Mouse (Mus musculus) spleen, postnatal 4 days (tissue): ENCODE data around the gene Paxbp1.
A peak's percentile ranks its signal among the peaks of the same experiment; 100 is the strongest.

ENCODE experiments used
- DNase-seq, 2 experiments: peaks; one replicate each; pipeline ENCODE4 v3.0.0; 2022; ENCODE audit warnings: low spot score in 2 of 2

Gene Paxbp1

GRCm38 (mm10) chr16:91055150-91055549 lies 10.8 kb upstream of the Paxbp1 start:
- DNase-seq = no peak

- no peak for DNase-seq
These were observed 9.3 kb upstream of the Paxbp1 start for GRCm38 (mm10) chr16:91053599-91053998.

DNA sequence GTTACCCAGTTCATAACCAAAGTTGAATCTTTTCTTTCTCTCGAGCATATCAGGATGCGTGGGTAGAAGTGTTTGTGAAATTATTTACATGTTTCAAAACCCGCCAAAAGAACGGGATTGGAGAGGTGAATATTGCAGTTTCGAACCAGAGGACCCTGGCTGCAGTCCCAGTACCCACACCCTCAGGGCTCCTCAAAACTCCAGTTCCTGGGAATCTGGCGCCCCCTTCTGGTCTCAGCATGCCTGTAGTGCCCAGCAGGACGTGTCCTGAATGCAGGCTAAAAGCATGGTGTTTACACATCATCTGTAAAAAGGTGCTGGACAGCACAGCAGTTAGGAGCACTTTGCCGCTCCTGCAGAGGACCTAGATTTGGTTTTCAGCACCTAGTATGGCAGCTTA lies 1.2 kb upstream of the Paxbp1 start:
- DNase-seq = peak; percentile 58 to 80

GRCm38 (mm10) chr16:91043461-91044248 lies 688 bp downstream of the Paxbp1 start:
- DNase-seq = peak; percentile 54 to 86

GRCm38 (mm10) chr16:91042640-91043039 lies 1.7 kb downstream of the Paxbp1 start:
- DNase-seq = no peak

DNA sequence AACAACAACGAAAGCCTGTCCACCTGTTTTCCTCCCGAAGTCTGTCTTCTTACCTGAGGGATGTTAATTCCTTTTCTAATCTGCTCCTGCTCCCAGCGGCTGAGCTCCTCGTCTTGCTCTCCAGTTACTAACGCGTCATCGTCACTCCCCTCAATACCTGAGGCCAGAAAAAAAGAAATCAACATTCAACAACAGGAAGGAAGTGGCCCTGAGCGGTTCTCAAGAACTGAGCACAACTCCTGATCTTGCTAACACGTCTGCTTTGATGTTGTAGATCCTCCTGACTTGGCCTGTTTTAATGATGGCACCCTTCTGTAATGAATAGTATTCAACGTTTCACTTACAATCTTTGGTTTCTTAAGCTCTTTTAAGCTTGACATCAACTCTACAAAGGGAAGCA lies 8.5 kb downstream of the Paxbp1 start:
- no peak for DNase-seq

DNA sequence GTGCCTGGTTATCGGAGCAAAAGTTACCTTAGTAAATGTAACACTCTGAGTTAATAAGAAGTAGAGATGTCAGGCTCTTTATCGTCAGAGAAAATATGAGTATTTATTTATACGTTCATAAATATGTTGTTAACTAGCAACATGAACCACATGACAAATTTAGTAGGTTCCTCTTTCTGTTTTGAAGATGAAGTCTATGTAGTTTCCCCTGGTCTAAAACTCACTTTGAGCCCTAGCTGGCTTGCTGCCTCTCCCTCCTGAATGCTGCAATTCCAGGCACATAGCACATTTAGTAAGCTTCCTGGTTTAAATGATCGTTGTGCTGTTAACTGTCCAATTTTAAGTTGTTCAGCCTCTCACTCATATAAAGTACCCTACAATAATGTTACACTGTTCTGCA lies 13.6 kb downstream of the Paxbp1 start:
- DNase-seq = no peak

DNA sequence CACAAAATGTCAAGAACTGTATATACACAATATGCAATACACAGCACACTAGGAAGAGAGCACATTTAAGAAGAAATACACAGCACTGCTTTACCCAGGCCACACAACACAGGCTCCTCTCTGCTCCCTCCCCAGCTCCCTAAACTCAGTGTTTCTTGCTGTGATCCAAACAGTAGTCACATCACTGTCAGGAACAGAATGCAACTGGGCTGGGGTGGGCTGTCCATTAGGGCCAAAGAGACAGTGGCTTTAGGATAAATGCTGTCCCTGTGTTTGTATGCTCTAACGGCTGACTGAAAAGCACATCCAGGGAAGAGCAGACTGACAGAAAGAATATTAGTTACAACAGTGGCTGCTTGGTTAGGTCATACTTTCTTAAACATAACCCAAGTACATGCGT lies 14.4 kb downstream of the Paxbp1 start:
- DNase-seq = no peak

- DNase-seq = no peak
These were observed 15.1 kb downstream of the Paxbp1 start for GRCm38 (mm10) chr16:91029161-91029743.

- DNase-seq = no peak
These were observed 18.1 kb downstream of the Paxbp1 start for GRCm38 (mm10) chr16:91026290-91026689.

DNA sequence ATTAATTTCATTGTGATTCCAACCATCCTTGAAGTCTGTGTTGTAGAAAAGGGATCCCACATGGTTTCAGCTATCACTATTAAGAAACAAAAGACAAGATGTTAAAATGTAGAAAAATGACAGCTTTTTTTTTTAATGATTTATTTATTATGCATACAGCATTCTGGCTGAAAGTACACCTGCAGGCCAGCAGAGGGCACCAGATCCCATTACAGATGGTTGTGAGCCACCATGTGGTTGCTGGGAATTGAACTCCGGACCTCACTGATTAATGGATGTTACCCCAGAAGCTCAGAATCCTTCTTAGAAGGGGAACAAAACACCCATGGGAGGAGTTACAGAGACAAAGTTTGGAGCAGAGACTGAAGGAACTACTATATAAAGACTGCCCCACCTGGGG lies 21.0 kb downstream of the Paxbp1 start:
- DNase-seq = peak in 1 of 2 experiments; percentile 69

- no peak for DNase-seq
These were observed 23.4 kb downstream of the Paxbp1 start for GRCm38 (mm10) chr16:91020842-91021483.

DNA sequence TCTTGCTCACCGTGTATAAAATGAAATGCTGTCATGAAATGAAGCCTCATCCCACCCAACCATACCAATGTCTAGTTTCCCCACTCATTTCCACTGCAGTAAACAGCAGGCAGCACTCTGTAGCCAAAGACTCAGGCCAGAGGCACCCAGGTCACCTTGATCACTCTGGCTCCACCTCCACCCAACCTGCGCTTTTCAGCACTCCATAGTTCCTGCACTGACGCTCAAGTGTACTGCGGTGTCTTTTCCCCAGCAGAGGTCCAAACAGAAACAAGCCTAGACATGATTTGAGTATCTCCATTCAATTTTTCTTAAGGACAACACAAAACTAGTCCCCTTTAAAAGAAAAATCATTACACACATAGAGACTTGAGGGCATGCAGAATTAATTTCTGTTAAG lies 24.9 kb downstream of the Paxbp1 start:
- DNase-seq = no peak

- no peak for DNase-seq
These were observed 28.6 kb downstream of the Paxbp1 start for GRCm38 (mm10) chr16:91015761-91016160.

- DNase-seq = no peak
These were observed 32.5 kb downstream of the Paxbp1 start for GRCm38 (mm10) chr16:91011847-91012246.

GRCm38 (mm10) chr16:91011021-91011683 lies 33.2 kb downstream of the Paxbp1 start, which contains the start of gene Synj1:
TSS of gene Synj1 (minus strand) at chr16:91011308.
- peak; percentile 89 to 94 for DNase-seq

- no peak for DNase-seq
These were observed 33.7 kb downstream of the Paxbp1 start for GRCm38 (mm10) chr16:91010581-91011020.

- DNase-seq = no peak
These were observed 34.3 kb downstream of the Paxbp1 start for GRCm38 (mm10) chr16:91009942-91010529.

- DNase-seq = no peak
These were observed 39.3 kb downstream of the Paxbp1 start for GRCm38 (mm10) chr16:91004915-91005538.

- DNase-seq = no peak
These were observed 43.2 kb downstream of the Paxbp1 start for GRCm38 (mm10) chr16:91001098-91001497.

DNA sequence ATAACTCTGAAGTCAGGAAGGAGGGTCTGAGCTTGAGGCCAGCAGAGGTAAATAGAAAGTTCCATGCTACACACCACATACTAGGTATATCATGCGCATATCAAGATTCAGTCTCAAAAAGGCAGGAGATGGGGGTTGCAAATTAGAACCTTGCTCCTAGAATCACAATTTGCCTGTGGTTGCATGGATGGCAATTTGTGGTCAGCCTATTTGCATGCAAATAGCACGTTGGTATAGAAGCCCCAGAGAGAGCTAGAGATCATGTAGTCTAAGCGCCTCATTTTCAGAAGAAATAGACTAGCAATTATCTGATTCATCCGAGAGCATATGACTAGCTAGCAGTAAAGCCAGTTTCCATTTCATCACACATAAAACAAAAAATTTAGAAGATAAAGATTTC lies 44.5 kb downstream of the Paxbp1 start:
- no peak for DNase-seq
